22 mouse cellular contexts compared by ENCODE assay signal in the genomic region with DNA sequence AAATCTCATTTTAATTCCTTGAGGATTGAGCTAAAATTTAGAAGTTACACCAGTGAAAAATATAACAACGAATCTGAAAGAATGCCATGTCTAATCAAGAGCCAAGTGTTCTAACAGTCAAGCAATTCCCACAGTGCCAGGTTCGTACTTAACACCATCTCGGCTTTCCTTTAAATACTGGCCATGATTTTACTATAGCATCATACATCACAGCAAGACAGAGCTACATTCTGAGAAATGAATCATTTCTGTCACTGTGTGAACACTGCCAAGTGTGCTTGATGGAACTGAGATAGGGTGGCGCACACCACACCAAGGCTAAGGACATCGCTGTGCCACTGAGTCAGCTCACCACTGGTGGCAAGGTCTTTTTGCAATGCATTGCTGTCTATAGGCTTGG. TPM values are rescaled to one million over a fixed set of nuclear protein-coding genes. Genes with fewer than 3 reads are reported as not detected.
DNase-seq lines count a peak whose midpoint lies in the region; TF ChIP-seq lines count a peak whose summit lies in the region.
"Had no signal": no experiment of that assay in that cellular context is flagged by ENCODE, and none has a peak within 500 bp of the region (broad histone marks: within the 10 kb centered on the region; RNA-seq: fewer than 3 reads in every experiment).

No protein-coding gene starts in this region.

- no peak for TF ChIP-seq EP300 in heart, adult 2 months (IDR thresholded peaks at IDR 0.05; ENCODE audit: insufficient read depth, low read depth, low read length)

- TF ChIP-seq POLR2A in heart, adult 2 months (IDR thresholded peaks at IDR 0.05; ENCODE audit: insufficient read depth, low read depth, low read length) = no peak

- intact Hi-C loops in heart, adult 2 months (cut with DNase I) = no loop called here

- no peak for TF ChIP-seq CTCF in heart, adult 2 months (IDR thresholded peaks at IDR 0.05)

- no peak overlapping the region for H3K27ac ChIP-seq in heart, adult 2 months
- H3K27ac ChIP-seq: embryonic facial prominence, embryonic 12.5 days; embryonic facial prominence, embryonic 15.5 days; heart, embryonic 10.5 days; heart, embryonic 13.5 days; hindbrain, embryonic 14.5 days; hindbrain, postnatal 0 days had no signal

- no peaks in the 10 kb centered on the region; the same call in 1 of the 2 replicates for H3K79me2 ChIP-seq in heart, adult 2 months (replicated peaks; ENCODE audit: control insufficient read depth, insufficient read depth, low read length)

- no peaks in the 10 kb centered on the region for H3K36me3 ChIP-seq in heart, adult 2 months (ENCODE audit: control insufficient read depth, insufficient read depth, low read length)
- H3K36me3 ChIP-seq: embryonic facial prominence, embryonic 12.5 days; embryonic facial prominence, embryonic 15.5 days; heart, embryonic 10.5 days; heart, embryonic 13.5 days had no signal

- 0 out of 2 replicates have a peak, but pooled peaks cover 1% of the 10 kb centered on the region for H3K27me3 ChIP-seq in heart, adult 2 months (ENCODE audit: control insufficient read depth, insufficient read depth, low read length)

- H3K4me1 ChIP-seq in heart, adult 2 months (ENCODE audit: control insufficient read depth, insufficient read depth, low read length) = peaks cover 1% of the 10 kb centered on the region
- H3K4me1 ChIP-seq: embryonic facial prominence, embryonic 12.5 days had no signal

- H3K9ac ChIP-seq in heart, adult 2 months (ENCODE audit: low read depth, low read length) = no peak overlapping the region
- H3K9ac ChIP-seq: embryonic facial prominence, embryonic 12.5 days; embryonic facial prominence, embryonic 15.5 days; heart, embryonic 13.5 days; hindbrain, embryonic 14.5 days had no signal

- H3K4me3 ChIP-seq in heart, adult 2 months = no peak overlapping the region
- H3K4me3 ChIP-seq: embryonic facial prominence, embryonic 12.5 days; embryonic facial prominence, embryonic 15.5 days; heart, embryonic 10.5 days; heart, embryonic 13.5 days had no signal

- peak; percentile 13 for DNase-seq in adrenal gland, postnatal 14 days
- DNase-seq in adrenal gland, adult (ENCODE audit: inconsistent age in 2 of 2, low spot score in 1 of 2) = no peak
- DNase-seq in right cerebral cortex, adult 18-20 months = peak; percentile 26
- no peak for DNase-seq in right cerebral cortex, postnatal 14 days
- peak; percentile 64 for DNase-seq in telencephalon, adult 2 months (ENCODE audit: low read depth, low spot score)
- no peak for DNase-seq in heart, adult 2 months
- DNase-seq: adrenal gland, adult 8-10 months; cerebellum, adult 18-20 months; cerebellum, adult 9-10 months; cerebellum, postnatal 14 days; gastrocnemius, postnatal 25 days; heart, adult 18-20 months; heart, postnatal 14 days; heart, postnatal 4 days; kidney, adult 18-20 months had no signal

- WGBS in heart, adult 2 months = 86% methylated on average over 5 of the region's 5 CpGs

RNA-seq across cellular contexts. Expression of gene Rasgrf2, which starts 5.6 kb away (rescaled TPM):
- 1.3 and 2.3 TPM in 2 replicates for total RNA-seq in adrenal gland, postnatal 14 days (2021)
- total RNA-seq in heart, adult 2 months (2021) = 10 to 100 TPM; 10.2 to 11.5 TPM
- 6.4 and 7.6 TPM in 2 replicates for polyA plus RNA-seq in heart, adult 2 months (2012; rRNA removed)
- total RNA-seq: MEL had no signal

Comparison
In these comparisons a context has a peak if more than half of its experiments do, and no peak if none do; other contexts are left out.
1. DNase-seq: peak in adrenal gland, postnatal 14 days (single experiment), right cerebral cortex, adult 18-20 months (single experiment) and telencephalon, adult 2 months (single experiment); none in adrenal gland, adult (0 of 2), right cerebral cortex, postnatal 14 days (single experiment) and heart, adult 2 months (0 of 2).